Mouse (Mus musculus) hindbrain, postnatal 0 days (tissue): Measurements from ENCODE around the gene Stk16. TPM values are rescaled to one million over a fixed set of nuclear protein-coding genes. Genes with fewer than 3 reads are reported as not detected.
"Not testable (repeated sequence)": the region's sequence is repeated elsewhere in the genome, so short reads cannot be mapped to it uniquely, and the experiment has no call there.

Experiments used
- ATAC-seq: fragments of 200-750 bp; cut with Nextera tagmentation; 2 replicates; pipeline ENCODE4 v1.8.0; 2017; ENCODE audit warnings: mild to moderate bottlenecking, moderate TSS enrichment, moderate library complexity
- DNase-seq: peaks from one replicate; pipeline ENCODE4 v3.0.0-alpha.2; 2015; ENCODE audit warnings: low spot score
- H3K27ac ChIP-seq: fragments of 300-500 bp; sonication (generic); 2 replicates; pipeline ENCODE4 v1.5.1; 2014; ENCODE audit warnings: mild to moderate bottlenecking
- H3K27me3 ChIP-seq: fragments of 300-500 bp; sonication (generic); 2 replicates; pipeline ENCODE4 v1.6.1; 2014; ENCODE audit warnings: low read length, mixed read lengths; ENCODE audit not compliant: insufficient read depth
- H3K36me3 ChIP-seq: fragments of 300-500 bp; sonication (generic); 2 replicates; pipeline ENCODE4 v1.6.1; 2014; ENCODE audit warnings: low read length, mixed read lengths; ENCODE audit not compliant: insufficient read depth
- H3K4me1 ChIP-seq: fragments of 300-500 bp; sonication (generic); 2 replicates; pipeline ENCODE4 v1.6.1; 2014; ENCODE audit warnings: antibody characterized with exemption, low read length, mixed read lengths; ENCODE audit not compliant: insufficient read depth
- H3K4me2 ChIP-seq: fragments of 300-500 bp; sonication (generic); 2 replicates; pipeline ENCODE4 v1.6.1; 2014; ENCODE audit warnings: low read depth, mild to moderate bottlenecking, low read length, moderate library complexity, mixed read lengths
- H3K4me3 ChIP-seq: fragments of 300-500 bp; sonication (generic); 2 replicates; pipeline ENCODE4 v1.5.1; 2014; ENCODE audit warnings: low read length
- H3K9ac ChIP-seq: fragments of 300-500 bp; sonication (generic); replicated peaks from 2 replicates; pipeline ENCODE4 v1.6.1; 2014; ENCODE audit warnings: mild to moderate bottlenecking, low read length, moderate library complexity, mixed read lengths
- H3K9me3 ChIP-seq: fragments of 300-500 bp; sonication (generic); 2 replicates; pipeline ENCODE4 v1.6.1; 2016; ENCODE audit warnings: low read length, mixed read lengths
- CTCF ChIP-seq: IDR thresholded peaks from 2 replicates; pipeline ENCODE4 v1.5.1; 2016; ENCODE audit warnings: antibody characterized with exemption, control low read depth, low read depth
- WGBS: fragments of 180-500 bp; shearing (Covaris S2); extraction: QIAGEN DNeasy Blood & Tissue Kit; methylation state at CpG from one replicate; pipeline ENCODE4 v1.1.7; 2014; 5-methylcytosine and 5-hydroxymethylcytosine counted together
- polyA plus RNA-seq: library from polyadenylated mRNA; unstranded; fragments of >200 nt; fragmentation: Nextera tagmentation; extraction: Ambion mirVana; gene quantifications from 2 replicates; pipeline ENCODE4 v1.2.1, GENCODE M21; 2015
- total RNA-seq: library from RNA; depleted of rRNA; stranded (reverse); fragments of >200 nt; gene quantifications from 2 replicates; pipeline ENCODE4 v1.2.3, GENCODE M21; 2014

Gene Stk16
- total and polyA plus RNA-seq, 2 experiments from 2014 or later: 103 to 105 TPM

- Histone ChIP-seq H3K36me3 (no peaks in the 10 kb centered on the region), H3K4me3 (no peak overlapping the region), H3K4me1 (no peaks in the 10 kb centered on the region), H3K27ac (no peak overlapping the region), H3K27me3 (0 out of 2 replicates have a peak, but pooled peaks cover 6% of the 10 kb centered on the region), H3K9ac (no peak overlapping the region), H3K9me3 (no peaks in the 10 kb centered on the region), H3K4me2 (no peak overlapping the region)
- DNase-seq (no peak), ATAC-seq (no peak)
- WGBS: 74% methylated on average over 2 of the region's 2 CpGs
- no peak for TF ChIP-seq CTCF
Observed at GRCm38 (mm10) chr1:75226138-75226537, 15.5 kb downstream of the Stk16 start.

- TF ChIP-seq CTCF: no peak
- DNase-seq (no peak), ATAC-seq (no peak)
- Histone ChIP-seq H3K36me3 (no peaks in the 10 kb centered on the region), H3K27me3 (no peaks in the 10 kb centered on the region), H3K4me2 (no peak overlapping the region), H3K9me3 (no peaks in the 10 kb centered on the region), H3K9ac (no peak overlapping the region), H3K4me3 (no peak overlapping the region), H3K4me1 (no peaks in the 10 kb centered on the region), H3K27ac (no peak overlapping the region)
- 72% methylated on average over 1 of the region's 1 CpGs for WGBS
Observed at GRCm38 (mm10) chr1:75227653-75228052, 17.0 kb downstream of the Stk16 start.

DNA sequence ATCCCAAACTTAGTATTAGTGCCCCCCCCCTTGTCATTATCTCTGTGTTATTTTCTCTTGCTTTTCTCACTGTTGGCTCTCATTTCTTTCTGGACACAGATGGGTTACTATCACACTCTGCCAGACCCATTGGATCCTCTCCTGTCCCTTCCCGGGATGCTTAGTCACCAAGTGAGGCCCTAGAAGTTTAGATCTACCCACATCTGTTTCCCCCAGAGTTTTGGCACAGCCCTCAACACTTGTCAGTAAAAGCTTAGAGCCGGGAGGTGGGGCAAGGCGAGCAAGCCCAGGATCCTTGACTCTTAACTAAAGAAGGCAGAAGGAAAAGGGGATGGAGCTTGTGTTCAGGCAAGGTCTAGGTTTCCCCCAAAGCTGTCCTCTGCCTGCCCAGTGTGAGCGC lies 18.5 kb downstream of the Stk16 start:
- H3K4me3 ChIP-seq: no peak overlapping the region
- 55% methylated on average over 4 of the region's 4 CpGs for WGBS
- no peak overlapping the region for H3K4me2 ChIP-seq
- TF ChIP-seq CTCF: no peak
- H3K27ac ChIP-seq: no peak overlapping the region
- no peak for ATAC-seq
- no peaks in the 10 kb centered on the region for H3K4me1 ChIP-seq
- H3K9me3 ChIP-seq: no peaks in the 10 kb centered on the region
- H3K36me3 ChIP-seq: no peaks in the 10 kb centered on the region
- H3K9ac ChIP-seq: no peak overlapping the region
- no peaks in the 10 kb centered on the region for H3K27me3 ChIP-seq
- no peak for DNase-seq

- no peaks in the 10 kb centered on the region for H3K27me3 ChIP-seq
- 72% methylated on average over 7 of the region's 7 CpGs for WGBS
- H3K9ac ChIP-seq: no peak overlapping the region
- no peak for DNase-seq
- H3K4me2 ChIP-seq: no peak overlapping the region
- no peak overlapping the region for H3K4me3 ChIP-seq
- no peaks in the 10 kb centered on the region for H3K9me3 ChIP-seq
- H3K27ac ChIP-seq: no peak overlapping the region
- no peaks in the 10 kb centered on the region for H3K36me3 ChIP-seq
- ATAC-seq: no peak
- 0 out of 2 replicates have a peak, but pooled peaks cover 4% of the 10 kb centered on the region for H3K4me1 ChIP-seq
- TF ChIP-seq CTCF: no peak
Observed at GRCm38 (mm10) chr1:75230335-75230994, 19.8 kb downstream of the Stk16 start.

- Histone ChIP-seq H3K4me3 (no peak overlapping the region), H3K36me3 (no peaks in the 10 kb centered on the region), H3K4me1 (0 out of 2 replicates have a peak, but pooled peaks cover 4% of the 10 kb centered on the region), H3K9me3 (no peaks in the 10 kb centered on the region), H3K9ac (no peak overlapping the region), H3K27me3 (no peaks in the 10 kb centered on the region), H3K27ac (no peak overlapping the region), H3K4me2 (no peak overlapping the region)
- TF ChIP-seq CTCF: no peak
- 85% methylated on average over 4 of the region's 4 CpGs for whole genome bisulfite sequencing
- no peak for ATAC-seq
- no peak for DNase-seq
Observed at GRCm38 (mm10) chr1:75231224-75231623, 20.6 kb downstream of the Stk16 start.

GRCm38 (mm10) chr1:75231664-75232152 lies 21.1 kb downstream of the Stk16 start, which contains the start of gene A630095N17Rik:
Gene A630095N17Rik (minus strand): TSS chr1:75232102.
- H3K9me3 ChIP-seq: no peaks in the 10 kb centered on the region
- no peak for ATAC-seq
- no peak within 1 kb of the TSS for H3K9ac ChIP-seq
- 0 out of 2 replicates have a peak, but pooled peaks cover 4% of the 10 kb centered on the region for H3K4me1 ChIP-seq
- DNase-seq: no peak
- WGBS: 72% methylated on average over 5 of the region's 5 CpGs
- H3K4me2 ChIP-seq: no peak within 1 kb of the TSS
- no peak within 1 kb of the TSS for H3K27ac ChIP-seq
- no peak for TF ChIP-seq CTCF
- H3K36me3 ChIP-seq: no peaks in the 10 kb centered on the region
- no peak within 1 kb of the TSS for H3K4me3 ChIP-seq
- no peaks in the 10 kb centered on the region for H3K27me3 ChIP-seq

DNA sequence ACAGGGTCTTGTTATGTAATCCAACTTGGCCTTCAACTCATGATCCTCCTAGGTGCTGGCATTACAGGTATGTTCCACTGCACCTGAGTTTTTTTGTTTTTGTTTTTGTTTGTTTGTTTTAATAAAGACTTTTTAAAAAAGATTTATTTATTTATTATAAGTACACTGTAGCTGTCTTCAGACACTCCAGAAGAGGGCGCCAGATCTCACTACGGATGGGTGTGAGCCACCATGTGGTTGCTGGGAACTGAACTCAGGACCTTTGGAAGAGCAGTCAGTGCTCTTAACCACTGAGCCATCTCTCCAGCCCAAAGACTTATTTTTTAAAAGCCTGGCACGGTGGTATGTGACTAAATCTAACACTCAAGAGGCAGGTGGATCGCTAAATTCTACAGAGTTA lies 21.9 kb downstream of the Stk16 start:
- ATAC-seq, H3K9me3 ChIP-seq, H3K27me3 ChIP-seq, DNase-seq, H3K36me3 ChIP-seq, H3K4me2 ChIP-seq, H3K9ac ChIP-seq, H3K27ac ChIP-seq, H3K4me1 ChIP-seq, H3K4me3 ChIP-seq: not testable (repeated sequence)
- TF ChIP-seq CTCF: peak; percentile 15; the same call in 1 of the 2 replicates
- WGBS: 69% methylated on average over 4 of the region's 4 CpGs
